Mouse (Mus musculus) forebrain, embryonic 10.5 days (tissue): ENCODE results near the gene Tmprss9. TPM values are rescaled to one million over a fixed set of nuclear protein-coding genes. Genes with fewer than 3 reads are reported as not detected.

Source experiments
- DNase-seq: peaks from one replicate; pipeline ENCODE4 v3.0.0-alpha.2; 2017; ENCODE audit warnings: low spot score; ENCODE audit errors: extremely low spot score
- H3K27ac ChIP-seq: fragments of 300-500 bp; sonication (generic); 2 replicates; pipeline ENCODE4 v1.5.1; 2016; ENCODE audit warnings: mild to moderate bottlenecking
- H3K27me3 ChIP-seq: fragments of 300-500 bp; sonication (generic); 2 replicates; pipeline ENCODE4 v1.6.1; 2016; ENCODE audit warnings: mild to moderate bottlenecking; ENCODE audit not compliant: poor library complexity, severe bottlenecking
- H3K36me3 ChIP-seq: fragments of 300-500 bp; sonication (generic); replicated peaks from 2 replicates; pipeline ENCODE4 v1.6.1; 2016; ENCODE audit warnings: mild to moderate bottlenecking, moderate library complexity
- H3K4me1 ChIP-seq: fragments of 300-500 bp; sonication (generic); 2 replicates; pipeline ENCODE4 v1.6.1; 2016
- H3K4me3 ChIP-seq: fragments of 300-500 bp; sonication (generic); 2 replicates; pipeline ENCODE4 v1.5.1; 2016; ENCODE audit warnings: mild to moderate bottlenecking, moderate library complexity
- H3K9me3 ChIP-seq: fragments of 300-500 bp; sonication (generic); 2 replicates; pipeline ENCODE4 v1.6.1; 2016; ENCODE audit warnings: mild to moderate bottlenecking, moderate library complexity
- WGBS: fragments of 180-500 bp; shearing (Covaris S2); methylation state at CpG from one replicate; pipeline ENCODE4 v1.1.7; 2016; 5-methylcytosine and 5-hydroxymethylcytosine counted together
- polyA plus RNA-seq: library from polyadenylated mRNA; unstranded; fragments of >200 nt; fragmentation: Nextera tagmentation; extraction: Ambion mirVana; gene quantifications from 2 replicates; pipeline ENCODE4 v1.2.1, GENCODE M21; 2016

The Tmprss9 gene
- polyA plus RNA-seq, 1 experiment from 2014 or later: not detected

DNA sequence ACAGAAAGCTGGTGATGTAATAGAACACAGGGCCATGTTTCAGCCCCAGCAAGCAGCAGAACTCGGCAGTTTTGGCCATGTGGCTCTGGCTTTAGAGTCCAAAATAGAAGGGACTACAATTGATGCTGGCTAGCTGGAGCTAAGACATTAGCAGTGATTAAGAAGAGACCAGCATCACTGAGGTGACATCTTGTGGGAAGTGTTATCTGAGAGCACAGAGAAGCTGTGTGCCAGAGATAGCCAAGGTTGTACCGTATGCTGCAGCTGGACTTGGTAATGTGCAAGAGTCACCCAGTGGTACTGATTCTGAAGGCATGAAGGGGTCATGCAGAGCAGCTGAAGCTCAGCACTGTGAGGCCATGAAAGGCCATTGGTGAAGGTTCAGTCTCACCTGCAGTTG, 43.6 kb downstream of the Tmprss9 start:
- 90% methylated on average over 2 of the region's 2 CpGs for WGBS
- H3K4me3 ChIP-seq: no peak overlapping the region
- no peak for DNase-seq
- H3K27me3 ChIP-seq: peaks cover 4% of the 10 kb centered on the region
- H3K27ac ChIP-seq: no peak overlapping the region
- H3K4me1 ChIP-seq: peaks cover 28% of the 10 kb centered on the region
- H3K9me3 ChIP-seq: no peaks in the 10 kb centered on the region
- H3K36me3 ChIP-seq: peaks cover 64% of the 10 kb centered on the region

DNA sequence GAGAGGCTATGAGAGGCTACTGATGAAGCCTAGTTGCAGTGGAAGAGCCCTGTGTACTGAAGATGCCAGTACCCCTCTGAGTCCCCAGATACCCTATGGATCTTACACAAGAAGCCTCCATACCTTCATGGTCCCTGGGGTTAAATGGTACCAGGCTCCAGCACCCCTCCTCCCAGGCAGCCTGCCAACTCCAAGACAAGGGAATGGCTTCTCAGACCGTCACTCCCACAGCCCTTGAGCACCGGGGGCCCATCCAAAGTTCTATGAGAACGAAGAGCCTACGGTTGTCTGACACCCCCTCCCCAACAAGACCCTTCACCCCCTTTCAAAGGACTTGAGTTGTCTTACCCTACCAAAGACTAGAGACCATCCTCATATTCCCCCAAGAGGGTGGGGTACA, 44.1 kb downstream of the Tmprss9 start:
- peaks cover 59% of the 10 kb centered on the region for H3K36me3 ChIP-seq
- no peak overlapping the region for H3K27ac ChIP-seq
- H3K9me3 ChIP-seq: no peaks in the 10 kb centered on the region
- DNase-seq: no peak
- H3K4me1 ChIP-seq: peaks cover 28% of the 10 kb centered on the region
- 95% methylated on average over 4 of the region's 4 CpGs for WGBS
- peaks cover 4% of the 10 kb centered on the region for H3K27me3 ChIP-seq
- H3K4me3 ChIP-seq: peak overlapping the region; percentile 87; the same call in 1 of the 2 replicates

DNA sequence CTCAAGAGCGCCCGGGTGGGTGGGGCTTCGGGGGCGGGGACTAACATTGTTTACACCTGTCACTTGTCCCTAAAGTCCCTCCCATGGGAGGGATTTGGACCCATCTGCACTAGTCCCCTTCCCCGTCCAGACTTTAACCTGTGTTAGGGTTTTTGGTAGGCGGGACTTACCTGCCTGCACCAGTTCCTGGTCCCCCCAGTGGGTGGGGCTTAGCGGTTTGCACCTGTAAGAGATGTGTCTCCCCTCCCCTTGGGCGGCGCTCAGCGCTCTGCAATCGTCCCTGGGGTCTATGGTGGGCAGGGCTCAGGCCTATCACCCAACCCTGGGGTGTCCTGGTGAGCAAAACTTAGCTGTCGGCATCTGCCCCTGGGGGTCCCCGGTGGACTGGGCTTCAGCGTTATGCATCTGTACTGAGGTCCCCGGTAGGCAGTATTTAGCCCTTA, 45.7 kb downstream of the Tmprss9 start:
- Histone ChIP-seq H3K4me3 (peak overlapping the region; percentile 87), H3K9me3 (no peaks in the 10 kb centered on the region), H3K4me1 (peaks cover 39% of the 10 kb centered on the region), H3K27me3 (peaks cover 15% of the 10 kb centered on the region), H3K27ac (peak overlapping the region; percentile 92), H3K36me3 (peaks cover 43% of the 10 kb centered on the region)
- no peak for DNase-seq
- WGBS: 3% methylated on average over 15 of the region's 15 CpGs

GRCm38 (mm10) chr10:80917779-80918434, 46.3 kb downstream of the Tmprss9 start, which contains the start of gene Lmnb2:
TSS of gene Lmnb2 (minus strand) at chr10:80918245.
- Histone ChIP-seq H3K9me3 (no peaks in the 10 kb centered on the region), H3K27me3 (peaks cover 15% of the 10 kb centered on the region), H3K36me3 (peaks cover 37% of the 10 kb centered on the region), H3K4me3 (peak within 1 kb of the TSS; percentile 87), H3K4me1 (peaks cover 43% of the 10 kb centered on the region), H3K27ac (peak within 1 kb of the TSS; percentile 92)
- WGBS: under 1% methylated on average over 54 of the region's 61 CpGs
- DNase-seq: peak; percentile 70

DNA sequence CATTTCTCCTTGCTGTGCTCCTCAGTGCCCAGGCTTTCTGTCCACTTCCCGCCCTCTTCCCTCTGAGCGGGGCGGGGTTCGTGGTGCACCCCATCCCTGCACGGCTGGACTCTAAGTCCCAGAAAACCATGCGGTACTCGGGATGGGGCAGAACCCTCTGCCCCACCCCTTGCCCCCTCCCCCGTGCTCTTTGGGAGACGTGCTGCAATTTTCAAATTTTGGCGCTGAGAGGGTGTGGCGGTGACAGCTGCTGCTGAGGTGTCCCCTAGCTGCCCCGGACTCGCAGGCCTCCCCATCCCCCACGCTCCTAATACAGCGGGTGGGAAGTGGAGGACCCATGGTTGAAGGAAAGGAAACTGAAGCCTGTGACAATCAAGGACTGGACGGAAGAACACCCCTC, 50.3 kb downstream of the Tmprss9 start:
- Histone ChIP-seq H3K27ac (peak overlapping the region; percentile 73), H3K4me3 (peak overlapping the region; percentile 40), H3K9me3 (no peaks in the 10 kb centered on the region; the same call in 1 of the 2 replicates), H3K27me3 (peaks cover 15% of the 10 kb centered on the region), H3K4me1 (peaks cover 45% of the 10 kb centered on the region), H3K36me3 (no peaks in the 10 kb centered on the region)
- WGBS: 6% methylated on average over 16 of the region's 16 CpGs
- DNase-seq: peak; percentile 37

DNA sequence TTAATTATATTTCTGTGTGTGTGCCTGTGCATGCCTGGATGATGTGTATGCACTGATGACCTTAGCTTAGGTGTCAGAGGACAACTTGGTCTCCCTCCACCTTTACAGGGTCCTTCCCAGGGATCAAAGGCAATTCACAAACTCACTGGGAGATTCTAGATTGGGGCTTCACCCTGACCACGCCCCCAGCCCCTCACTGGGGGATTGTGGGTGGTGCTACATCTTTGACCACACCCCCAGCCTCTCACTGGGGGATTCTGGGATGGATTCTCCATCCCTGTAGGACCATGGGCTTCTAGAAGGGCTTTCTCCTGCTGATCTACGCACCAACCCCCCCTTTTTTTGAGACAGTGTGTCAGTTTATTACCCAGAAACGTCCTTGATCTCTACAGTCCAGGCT, 53.8 kb downstream of the Tmprss9 start:
- 36% methylated on average over 3 of the region's 3 CpGs for WGBS
- Histone ChIP-seq H3K36me3 (no peaks in the 10 kb centered on the region), H3K27me3 (peaks cover 24% of the 10 kb centered on the region), H3K27ac (no peak overlapping the region), H3K4me1 (peaks cover 54% of the 10 kb centered on the region), H3K4me3 (no peak overlapping the region), H3K9me3 (no peaks in the 10 kb centered on the region; the same call in 1 of the 2 replicates)
- no peak for DNase-seq

- no peaks in the 10 kb centered on the region; the same call in 1 of the 2 replicates for H3K9me3 ChIP-seq
- peaks cover 46% of the 10 kb centered on the region for H3K27me3 ChIP-seq
- peaks cover 71% of the 10 kb centered on the region for H3K4me1 ChIP-seq
- H3K27ac ChIP-seq: peak overlapping the region; percentile 79
- peak overlapping the region; percentile 57 for H3K4me3 ChIP-seq
- peak; percentile 86 for DNase-seq
- WGBS: under 1% methylated on average over 48 of the region's 48 CpGs
- no peaks in the 10 kb centered on the region for H3K36me3 ChIP-seq
Observed at GRCm38 (mm10) chr10:80928586-80929298, 57.1 kb downstream of the Tmprss9 start.

DNA sequence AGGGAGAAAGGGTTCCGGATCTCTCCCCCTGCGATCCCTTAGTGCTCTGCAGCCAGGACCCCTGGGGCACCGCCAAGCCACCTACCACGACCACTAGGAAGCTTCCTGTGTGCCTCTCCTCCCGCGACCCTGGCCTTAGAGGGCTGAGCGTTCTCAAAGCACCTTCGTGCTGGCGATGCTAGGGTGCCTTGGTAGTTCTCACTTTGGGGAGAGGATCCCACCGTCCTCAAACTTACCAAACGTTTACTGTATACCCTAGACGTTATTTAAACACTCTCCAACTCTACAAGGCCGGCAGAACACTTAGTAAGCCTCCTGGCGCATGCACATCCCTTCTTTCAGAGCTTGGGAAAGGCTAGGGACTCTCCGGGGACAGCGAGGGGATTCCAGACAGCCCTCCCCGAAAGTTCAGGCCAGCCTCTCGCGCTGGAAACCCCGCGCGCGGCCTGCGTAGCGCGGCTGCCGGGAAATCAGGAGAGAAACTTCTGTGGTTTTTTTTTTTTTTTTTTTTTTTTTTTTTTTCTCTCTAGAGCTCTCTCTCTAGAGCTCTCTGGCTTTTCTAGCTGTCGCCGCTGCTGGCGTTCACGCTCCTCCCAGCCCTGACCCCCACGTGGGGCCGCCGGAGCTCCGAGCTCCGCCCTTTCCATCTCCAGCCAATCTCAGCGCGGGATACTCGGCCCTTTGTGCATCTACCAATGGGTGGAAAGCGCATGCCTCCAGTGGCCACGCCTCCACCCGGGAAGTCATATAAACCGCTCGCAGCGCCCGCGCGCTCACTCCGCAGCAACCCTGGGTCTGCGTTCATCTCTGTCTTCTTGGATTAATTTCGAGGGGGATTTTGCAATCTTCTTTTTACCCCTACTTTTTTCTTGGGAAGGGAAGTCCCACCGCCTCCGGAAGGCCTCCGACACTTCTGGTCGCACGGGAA, 57.9 kb downstream of the Tmprss9 start, which contains the start of gene Gadd45b:
Gadd45b (plus strand) TSS at position 775 of the 928 bp plus-strand sequence.
- H3K36me3 ChIP-seq: no peaks in the 10 kb centered on the region
- peak within 1 kb of the TSS; percentile 57 for H3K4me3 ChIP-seq
- H3K9me3 ChIP-seq: no peaks in the 10 kb centered on the region
- H3K27me3 ChIP-seq: peaks cover 54% of the 10 kb centered on the region
- DNase-seq: peak; percentile 98
- H3K4me1 ChIP-seq: peaks cover 79% of the 10 kb centered on the region
- peak within 1 kb of the TSS; percentile 79 for H3K27ac ChIP-seq
- WGBS: under 1% methylated on average over 56 of the region's 56 CpGs

GRCm38 (mm10) chr10:80930361-80931152, 58.9 kb downstream of the Tmprss9 start:
- no peaks in the 10 kb centered on the region for H3K9me3 ChIP-seq
- H3K4me1 ChIP-seq: peaks cover 85% of the 10 kb centered on the region
- peak; percentile 34 for DNase-seq
- H3K36me3 ChIP-seq: no peaks in the 10 kb centered on the region
- peaks cover 64% of the 10 kb centered on the region for H3K27me3 ChIP-seq
- peak overlapping the region; percentile 57 for H3K4me3 ChIP-seq
- H3K27ac ChIP-seq: peak overlapping the region; percentile 66; the same call in 1 of the 2 replicates
- WGBS: under 1% methylated on average over 45 of the region's 45 CpGs

GRCm38 (mm10) chr10:80931153-80931671, 59.6 kb downstream of the Tmprss9 start:
- Histone ChIP-seq H3K4me3 (peak overlapping the region; percentile 57), H3K27ac (peak overlapping the region; percentile 66; the same call in 1 of the 2 replicates), H3K27me3 (peaks cover 70% of the 10 kb centered on the region), H3K36me3 (no peaks in the 10 kb centered on the region), H3K4me1 (peaks cover 86% of the 10 kb centered on the region), H3K9me3 (no peaks in the 10 kb centered on the region)
- 3% methylated on average over 13 of the region's 14 CpGs for WGBS
- peak; percentile 21 for DNase-seq

DNA sequence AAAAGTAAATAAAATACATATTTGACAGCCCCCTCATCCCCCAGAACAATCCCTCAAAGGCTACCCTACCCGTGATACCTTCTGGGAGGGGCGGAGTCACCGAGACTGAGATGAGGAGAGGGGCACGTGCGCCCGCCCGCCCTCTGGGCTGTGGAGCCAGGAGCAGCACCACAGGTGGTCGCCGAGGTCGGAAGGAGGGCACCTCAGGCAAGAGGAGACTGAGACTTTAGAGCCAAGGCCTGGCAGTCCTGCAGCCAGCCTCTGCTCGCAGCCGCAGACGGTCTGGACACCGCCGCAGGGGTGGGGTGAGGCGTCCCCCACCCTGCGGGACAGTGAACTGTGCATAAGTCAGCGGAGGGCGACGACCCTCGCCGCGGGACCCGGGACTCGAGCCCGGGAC, 60.0 kb downstream of the Tmprss9 start:
- Histone ChIP-seq H3K9me3 (no peaks in the 10 kb centered on the region), H3K27ac (no peak overlapping the region), H3K4me1 (peaks cover 86% of the 10 kb centered on the region), H3K4me3 (peak overlapping the region; percentile 57), H3K27me3 (peaks cover 75% of the 10 kb centered on the region), H3K36me3 (no peaks in the 10 kb centered on the region)
- DNase-seq: no peak
- under 1% methylated on average over 26 of the region's 26 CpGs for WGBS
